Mouse (Mus musculus) layer of hippocampus, adult 11-12 months (tissue): ENCODE results near the gene Sult6b2.

Experiments
- DNase-seq: peaks from one replicate; pipeline ENCODE4 v3.0.0; 2022; ENCODE audit warnings: low spot score

Sult6b2 gene

GRCm38 (mm10) chr6:142809373-142810098 is 5.2 kb upstream of the Sult6b2 start:
- no peak for DNase-seq

DNA sequence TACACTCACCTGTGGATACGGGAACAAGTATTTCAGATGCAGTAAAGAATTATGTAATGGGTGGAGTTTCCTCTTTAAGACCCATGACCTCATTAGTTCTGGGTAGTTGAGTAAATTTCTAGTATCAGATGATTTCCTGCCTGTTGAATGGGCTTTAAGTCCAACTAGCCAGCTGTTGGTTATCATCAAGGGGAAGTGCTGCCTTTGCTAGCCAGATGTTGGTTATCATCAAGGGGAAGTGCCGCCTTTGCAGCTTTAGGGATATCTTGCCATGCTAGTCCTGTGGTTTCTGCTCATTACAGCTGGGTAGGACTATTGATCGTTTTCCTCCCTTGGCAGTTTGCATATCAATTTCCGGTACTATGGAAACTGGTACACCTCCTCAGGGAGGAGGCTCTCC is 2.0 kb upstream of the Sult6b2 start:
- no peak for DNase-seq

- DNase-seq, result no peak
Observed at GRCm38 (mm10) chr6:142802617-142803525, 1.4 kb downstream of the Sult6b2 start.

GRCm38 (mm10) chr6:142801687-142802086 is 2.6 kb downstream of the Sult6b2 start:
- DNase-seq, result no peak

DNA sequence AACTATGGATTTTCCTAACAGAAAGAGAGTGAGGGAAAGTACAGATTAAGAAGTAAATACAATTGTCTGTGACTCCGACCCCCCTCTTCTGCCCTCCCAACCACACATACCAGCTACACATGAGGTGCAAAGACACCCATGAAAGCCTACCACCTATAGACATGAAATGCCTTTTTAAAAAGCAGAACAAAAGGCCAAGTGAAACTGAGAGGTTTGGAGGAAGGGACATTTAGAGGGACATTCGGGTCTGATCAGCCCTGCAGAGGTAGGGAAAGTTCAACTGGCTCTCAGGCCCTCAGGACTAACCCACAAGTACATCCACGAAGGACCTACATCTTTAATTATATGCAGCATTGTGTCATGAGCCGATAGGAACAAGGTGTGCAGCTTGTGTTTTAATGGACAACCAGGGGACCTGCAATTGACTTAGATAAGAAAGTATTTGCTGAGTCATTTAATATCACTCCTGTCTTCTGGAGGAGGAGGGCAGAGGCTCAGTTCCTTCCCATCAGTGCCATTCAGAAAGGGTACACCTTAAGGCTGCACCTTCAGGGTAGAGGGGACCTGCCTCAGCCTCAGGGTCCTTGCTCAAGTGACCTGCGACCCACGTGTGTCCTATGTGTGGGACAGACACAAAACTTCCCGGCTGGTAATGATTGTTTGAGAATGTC is 4.5 kb downstream of the Sult6b2 start:
- no peak for DNase-seq

GRCm38 (mm10) chr6:142798837-142799236 is 5.5 kb downstream of the Sult6b2 start:
- DNase-seq, result no peak

DNA sequence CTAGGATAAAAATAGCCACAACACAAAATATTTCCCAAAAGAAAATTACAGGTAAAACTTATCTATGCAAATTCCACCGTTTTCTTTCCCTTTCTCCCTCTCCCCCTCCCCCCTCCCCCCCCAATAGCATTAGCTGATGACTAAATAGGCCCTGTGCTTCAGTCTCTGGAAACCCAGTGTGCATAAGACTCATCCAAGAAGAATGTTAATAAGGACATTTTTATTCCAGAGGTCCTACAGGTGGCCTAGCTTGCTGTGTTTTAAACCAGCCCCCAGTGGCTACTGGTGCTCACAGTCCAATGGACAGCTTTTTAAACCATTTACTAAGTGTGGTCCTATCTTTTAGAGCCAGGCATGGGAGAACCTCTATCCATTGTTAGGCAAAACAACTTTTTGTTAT is 6.3 kb downstream of the Sult6b2 start:
- DNase-seq, result no peak

GRCm38 (mm10) chr6:142795655-142796441 is 8.5 kb downstream of the Sult6b2 start:
- DNase-seq, result no peak

GRCm38 (mm10) chr6:142795087-142795486 is 9.2 kb downstream of the Sult6b2 start:
- DNase-seq, result no peak

DNA sequence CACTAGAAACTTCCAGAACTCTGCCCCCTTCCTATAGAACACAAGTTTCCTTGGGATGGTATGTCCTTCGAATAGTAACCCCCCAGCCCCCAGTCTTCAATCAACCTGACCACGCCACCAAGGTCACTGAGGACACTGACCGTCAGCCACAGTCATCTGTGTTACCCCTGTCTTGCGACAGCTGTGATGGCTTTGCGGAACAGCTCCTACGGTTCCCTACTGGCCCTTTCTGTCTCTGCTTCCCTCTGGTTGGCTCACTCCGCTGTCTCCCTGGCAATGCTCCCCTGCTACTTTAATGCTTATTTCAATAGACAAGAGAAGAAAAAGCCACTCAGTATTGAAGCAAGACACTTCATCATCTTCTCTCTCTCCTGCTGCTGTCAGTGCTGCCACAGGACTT is 10.8 kb downstream of the Sult6b2 start:
- no peak for DNase-seq

DNA sequence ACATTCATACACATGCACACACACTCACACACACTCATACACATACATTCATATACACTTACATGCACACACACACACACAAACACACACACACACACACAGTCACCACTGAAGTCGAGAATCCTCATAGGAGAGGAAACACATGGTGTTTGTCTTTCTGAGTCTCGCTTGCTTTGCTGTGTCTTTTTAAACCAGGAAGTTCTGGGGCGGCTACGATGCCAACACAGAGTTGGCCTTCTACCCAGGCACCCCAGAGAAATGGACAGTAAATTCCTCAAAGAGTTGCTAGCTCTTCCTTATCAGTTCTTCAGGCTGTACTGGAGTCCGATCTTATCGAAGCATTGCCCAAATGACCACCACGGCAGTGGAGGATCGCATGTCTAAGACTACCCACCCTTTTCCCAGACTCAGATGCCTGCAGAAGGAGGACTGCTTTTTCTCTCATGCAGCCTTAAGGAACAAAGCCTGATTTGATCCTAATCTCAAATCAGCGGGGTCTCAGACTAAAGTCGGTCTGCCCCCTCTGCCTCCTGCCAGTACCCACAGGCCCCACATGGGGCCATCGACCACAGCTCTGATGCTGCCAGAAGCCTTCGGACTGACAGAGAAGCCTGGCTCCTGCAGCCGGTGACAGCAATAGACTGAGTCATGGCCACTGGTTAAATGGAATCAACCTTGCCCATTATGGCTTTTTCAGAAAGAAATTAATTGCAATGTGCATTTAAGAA is 11.9 kb downstream of the Sult6b2 start:
- DNase-seq, result no peak

- DNase-seq, result no peak
Observed at GRCm38 (mm10) chr6:142789736-142790135, 14.6 kb downstream of the Sult6b2 start.

DNA sequence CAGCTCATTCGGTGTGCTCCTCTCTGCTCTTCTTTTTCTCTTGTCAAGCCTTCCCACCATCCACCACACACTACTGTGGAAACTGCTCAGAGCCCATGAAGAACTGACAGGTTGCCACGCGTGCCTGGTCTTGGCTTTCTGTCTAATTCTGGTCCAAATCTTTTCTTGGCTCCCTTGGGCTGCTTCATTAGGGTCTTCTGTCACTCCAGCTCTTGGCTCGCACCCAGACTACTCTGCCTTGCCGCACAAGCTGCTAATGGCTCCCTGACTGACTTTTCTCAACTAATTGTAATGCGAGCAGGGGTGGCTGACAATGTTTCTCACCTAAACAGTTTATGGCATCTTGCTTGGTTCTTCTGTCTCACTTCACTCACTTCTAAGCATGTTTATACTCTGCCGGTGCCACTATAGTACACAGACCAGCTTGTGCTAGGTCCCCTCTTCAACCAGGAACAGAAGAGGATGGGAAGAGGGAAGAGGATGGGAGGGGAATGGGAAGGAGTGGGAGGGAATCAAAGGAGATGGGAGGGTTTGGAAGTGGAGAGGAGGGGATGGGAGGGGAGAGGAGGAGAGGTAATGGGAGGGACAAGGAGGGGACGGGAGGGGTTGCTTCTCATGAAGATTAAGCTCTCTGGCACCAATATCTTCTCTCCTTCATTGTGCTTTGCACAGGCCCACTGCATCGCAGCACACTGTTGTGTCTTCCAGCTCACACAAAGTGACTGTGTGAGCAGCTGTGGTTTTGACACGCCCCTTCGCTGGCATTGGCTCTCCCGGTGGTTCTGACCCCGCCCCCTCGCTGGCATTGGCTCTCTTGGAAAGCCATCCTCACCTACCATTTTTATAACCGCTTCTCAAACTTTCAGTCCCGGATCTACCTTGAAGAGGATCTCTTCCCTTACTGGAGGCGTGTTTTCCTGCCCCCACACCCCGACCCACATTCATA is 16.0 kb downstream of the Sult6b2 start:
- no peak for DNase-seq

DNA sequence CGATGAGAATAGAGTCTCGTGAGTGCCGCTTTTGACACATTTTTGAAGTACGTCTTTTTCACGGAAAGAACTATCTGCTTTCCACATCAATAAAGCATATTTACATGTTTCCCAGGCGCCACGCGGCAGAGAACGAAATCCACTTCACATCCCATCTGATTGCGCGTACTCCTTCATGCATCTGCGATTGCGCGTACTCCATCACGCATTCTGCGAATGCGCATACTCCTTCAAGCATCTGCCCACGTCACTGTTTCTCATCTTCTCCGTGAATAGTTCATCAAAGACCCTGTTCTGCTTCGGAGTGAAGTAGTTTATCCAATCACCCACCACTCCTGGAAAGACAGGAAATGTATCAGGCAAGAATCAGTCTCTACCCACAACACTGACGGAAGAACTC is 18.2 kb downstream of the Sult6b2 start:
- DNase-seq, result no peak

DNA sequence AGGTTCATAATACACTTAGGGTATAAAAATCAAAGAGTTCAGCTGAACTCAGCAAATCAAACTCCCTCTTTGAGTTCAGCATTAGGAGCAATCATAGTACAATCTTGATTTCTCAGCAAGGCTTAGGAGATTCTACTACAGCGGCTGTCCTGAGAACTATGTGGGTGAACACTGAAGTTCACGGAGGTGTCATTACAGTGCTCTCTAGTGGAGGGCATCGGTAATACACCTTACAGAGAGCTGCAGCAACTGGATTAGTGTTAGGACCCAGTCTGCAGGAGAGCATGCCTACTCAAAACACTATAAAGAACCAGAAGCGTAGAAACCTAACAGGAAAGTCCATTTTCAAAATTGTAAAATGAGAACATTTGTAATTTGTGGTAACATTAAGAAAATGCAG is 19.0 kb downstream of the Sult6b2 start:
- peak; percentile 54 for DNase-seq

- no peak for DNase-seq
Observed at GRCm38 (mm10) chr6:142781286-142781685, 23.0 kb downstream of the Sult6b2 start.

- DNase-seq, result no peak
Observed at GRCm38 (mm10) chr6:142780574-142781033, 23.7 kb downstream of the Sult6b2 start.

- no peak for DNase-seq
Observed at GRCm38 (mm10) chr6:142779812-142780573, 24.3 kb downstream of the Sult6b2 start.
